Mouse (Mus musculus) urinary bladder, postnatal 14 days (tissue): Measurements from ENCODE around the gene Aco2.

Source experiments
- DNase-seq: peaks from one replicate; pipeline ENCODE4 v3.0.0; 2021; ENCODE audit warnings: low spot score

Aco2 gene

GRCm38 (mm10) chr15:81950716-81951115 lies 78.6 kb downstream of the Aco2 start:
- no peak for DNase-seq

- no peak for DNase-seq
Observed at GRCm38 (mm10) chr15:81951159-81951558, 79.0 kb downstream of the Aco2 start.

- no peak for DNase-seq
Observed at GRCm38 (mm10) chr15:81952310-81952709, 80.2 kb downstream of the Aco2 start.

- DNase-seq, result no peak
Observed at GRCm38 (mm10) chr15:81954151-81954583, 82.1 kb downstream of the Aco2 start.

GRCm38 (mm10) chr15:81954716-81955115 lies 82.6 kb downstream of the Aco2 start:
- DNase-seq, result no peak

GRCm38 (mm10) chr15:81955414-81955813 lies 83.3 kb downstream of the Aco2 start:
- no peak for DNase-seq

- no peak for DNase-seq
Observed at GRCm38 (mm10) chr15:81956457-81956856, 84.3 kb downstream of the Aco2 start.

GRCm38 (mm10) chr15:81957598-81957997 lies 85.5 kb downstream of the Aco2 start:
- DNase-seq, result no peak

GRCm38 (mm10) chr15:81958906-81959305 lies 86.8 kb downstream of the Aco2 start:
- no peak for DNase-seq

GRCm38 (mm10) chr15:81960171-81961077 lies 88.3 kb downstream of the Aco2 start, which contains the start of gene Pmm1:
Gene Pmm1, minus strand, starts transcription at chr15:81960930.
- DNase-seq, result peak; percentile 100

GRCm38 (mm10) chr15:81961078-81961451 lies 89.0 kb downstream of the Aco2 start:
- no peak for DNase-seq

- DNase-seq, result no peak
Observed at GRCm38 (mm10) chr15:81964262-81964661, 92.2 kb downstream of the Aco2 start.
